Mouse (Mus musculus): Measurements from ENCODE around the gene Klrb1f. TPM values are rescaled to one million over a fixed set of nuclear protein-coding genes. Genes with fewer than 3 reads are reported as not detected.
"Not testable (repeated sequence)": the region's sequence is repeated elsewhere in the genome, so short reads cannot be mapped to it uniquely, and the experiment has no call there.

The Klrb1f gene
- 0.34 and 0.51 TPM in 2 replicates for polyA plus RNA-seq (2015; fragmentation: Nextera tagmentation; extraction: Ambion mirVana)

- no peaks in the 10 kb centered on the region for H3K36me3 ChIP-seq
- ATAC-seq (ENCODE audit: low FRiP score, low read depth) = no peak
- H3K4me1 ChIP-seq (replicated peaks) = peaks cover 5% of the 10 kb centered on the region; the same call in 1 of the 2 replicates
- WGBS = 91% methylated on average over 2 of the region's 2 CpGs
- H3K4me2 ChIP-seq = no peak within 1 kb of the TSS
- no peak within 1 kb of the TSS for H3K4me3 ChIP-seq
- no peak within 1 kb of the TSS for H3K27ac ChIP-seq (replicated peaks)
- H3K9me3 ChIP-seq = no peaks in the 10 kb centered on the region
- no peaks in the 10 kb centered on the region for H3K27me3 ChIP-seq
- H3K9ac ChIP-seq = no peak within 1 kb of the TSS
These were observed at the start of gene Klrb1f for GRCm38 (mm10) chr6:129045601-129046000. TSS of gene Klrb1f (plus strand) at chr6:129045901.

DNA sequence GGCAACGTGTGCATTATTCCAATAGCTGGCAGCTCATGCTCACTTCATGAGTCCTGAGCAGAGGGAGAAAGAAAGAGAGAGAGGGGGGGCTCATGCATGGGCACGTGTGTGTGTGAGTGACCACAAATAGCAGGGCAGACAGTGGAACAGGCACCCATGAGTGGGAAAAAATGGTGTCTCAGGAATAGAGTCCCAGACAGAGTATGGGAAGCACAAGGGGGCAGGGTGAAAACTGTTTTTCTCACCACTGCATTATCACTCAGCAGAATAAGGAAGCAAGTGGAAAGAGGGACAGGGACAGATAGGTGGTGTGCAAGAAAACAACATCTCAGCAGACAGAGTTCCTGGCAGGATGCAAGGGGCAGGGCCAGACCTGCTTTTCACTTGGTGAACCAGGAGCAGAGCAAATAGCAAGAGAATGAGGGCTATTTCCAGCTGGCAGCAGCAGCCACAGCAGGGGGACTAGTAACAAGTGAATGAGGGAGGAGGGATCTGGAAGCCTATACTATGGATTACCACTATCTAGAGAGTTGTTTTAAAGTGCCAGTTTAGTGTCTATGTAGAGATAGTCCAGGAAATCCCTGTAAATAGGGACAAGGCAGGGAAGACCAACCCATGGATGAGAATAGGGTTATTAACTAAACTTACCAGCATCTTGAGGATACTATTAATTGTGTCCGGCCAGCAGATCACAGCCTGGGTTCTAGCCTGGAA is 49.5 kb upstream of the Klrb1f start:
- Histone ChIP-seq H3K4me1 (replicated peaks) (0 out of 2 replicates have a peak, but pooled peaks cover 4% of the 10 kb centered on the region), H3K4me3 (no peak overlapping the region), H3K36me3 (no peaks in the 10 kb centered on the region), H3K27ac (replicated peaks) (no peak overlapping the region), H3K9ac (no peak overlapping the region), H3K27me3 (no peaks in the 10 kb centered on the region; the same call in 1 of the 2 replicates), H3K4me2 (no peak overlapping the region), H3K9me3 (no peaks in the 10 kb centered on the region)
- no peak for ATAC-seq (ENCODE audit: low FRiP score, low read depth)
- 73% methylated on average over 3 of the region's 3 CpGs for WGBS

DNA sequence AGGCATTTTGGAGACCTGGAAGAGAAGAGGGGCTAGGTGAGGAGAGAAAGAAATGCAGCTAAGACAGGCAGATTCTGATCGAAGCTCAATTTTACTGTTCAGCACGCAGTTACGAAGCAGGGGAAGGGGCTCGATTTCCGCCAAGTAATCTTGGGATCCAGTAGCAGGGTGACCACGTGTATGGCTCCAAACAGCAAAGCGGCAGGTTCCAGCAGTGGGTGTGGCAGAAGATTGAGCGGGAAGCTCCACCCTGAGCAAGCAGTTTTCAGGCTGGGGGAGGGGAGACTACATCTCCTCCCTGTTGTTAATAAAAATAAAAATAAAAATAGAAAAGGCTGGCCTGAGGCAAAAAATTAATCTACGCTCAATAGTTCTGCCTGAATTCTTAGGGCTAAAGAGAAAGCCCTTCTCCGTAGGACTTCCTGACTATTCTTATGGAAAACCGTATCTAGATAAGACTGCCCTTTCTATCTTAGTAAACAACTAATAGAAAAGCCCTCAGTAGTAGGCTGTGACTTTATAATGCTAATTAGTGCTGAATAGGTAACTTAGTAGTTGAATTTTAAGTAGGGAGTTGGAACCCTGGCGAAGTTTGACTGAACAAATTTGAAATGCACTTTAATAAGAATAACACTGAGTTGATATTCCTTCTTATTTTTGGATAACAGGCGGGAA is 48.8 kb upstream of the Klrb1f start:
- Histone ChIP-seq H3K27ac (replicated peaks) (no peak overlapping the region), H3K4me3 (no peak overlapping the region), H3K4me2 (0 out of 2 replicates have a peak overlapping the region, but pooled peaks have one; percentile 13), H3K27me3 (no peaks in the 10 kb centered on the region; the same call in 1 of the 2 replicates), H3K9me3 (no peaks in the 10 kb centered on the region), H3K4me1 (replicated peaks) (0 out of 2 replicates have a peak, but pooled peaks cover 4% of the 10 kb centered on the region), H3K9ac (no peak overlapping the region), H3K36me3 (no peaks in the 10 kb centered on the region)
- WGBS = 64% methylated on average over 13 of the region's 13 CpGs
- no peak for ATAC-seq (ENCODE audit: low FRiP score, low read depth)

DNA sequence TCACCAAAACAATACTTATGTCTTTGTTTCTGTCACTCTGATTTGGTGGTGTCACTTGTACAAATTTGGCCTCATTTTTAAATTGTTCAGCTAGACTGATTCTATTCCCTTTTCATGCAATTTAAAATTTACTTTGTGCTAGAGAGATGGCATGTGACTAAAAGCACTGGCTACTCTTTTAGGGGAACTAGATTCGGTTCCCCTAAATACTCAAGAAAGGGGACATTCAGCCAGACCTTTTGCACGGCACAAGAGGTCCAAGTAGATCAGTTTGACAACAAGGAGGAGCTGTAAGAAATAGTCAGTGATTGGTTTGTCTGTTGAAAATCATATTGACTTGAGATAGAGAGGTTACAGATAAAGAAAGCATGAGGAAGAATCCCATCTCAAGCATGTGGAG is 44.3 kb upstream of the Klrb1f start:
- Histone ChIP-seq H3K9ac (no peak overlapping the region), H3K4me3 (no peak overlapping the region), H3K27ac (replicated peaks) (no peak overlapping the region), H3K27me3 (no peaks in the 10 kb centered on the region; the same call in 1 of the 2 replicates), H3K9me3 (no peaks in the 10 kb centered on the region), H3K4me2 (no peak overlapping the region), H3K4me1 (replicated peaks) (no peaks in the 10 kb centered on the region), H3K36me3 (no peaks in the 10 kb centered on the region)
- no peak for ATAC-seq (ENCODE audit: low FRiP score, low read depth)
- 95% methylated on average over 2 of the region's 2 CpGs for WGBS

DNA sequence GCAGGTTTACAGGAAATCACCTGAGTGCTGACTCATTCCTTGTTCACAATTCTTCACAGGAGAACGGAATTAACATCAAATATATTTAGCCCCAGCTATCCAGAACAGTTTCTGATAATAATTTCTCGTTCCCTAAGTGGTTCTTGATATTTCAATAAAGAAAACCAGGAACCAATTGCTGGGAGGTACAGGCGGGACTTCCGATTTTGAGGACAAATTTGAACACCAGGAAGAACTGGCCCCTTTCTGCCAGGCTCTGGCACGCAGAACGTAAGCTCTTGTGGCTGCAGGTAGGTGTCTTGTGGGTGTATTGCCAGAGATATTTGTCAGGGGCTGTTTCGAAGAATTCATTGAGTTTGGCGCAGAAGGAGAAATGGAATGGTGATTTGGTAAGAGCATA is 37.1 kb upstream of the Klrb1f start:
- Histone ChIP-seq H3K9me3 (no peaks in the 10 kb centered on the region), H3K4me3 (no peak overlapping the region), H3K4me1 (replicated peaks) (no peaks in the 10 kb centered on the region), H3K9ac (no peak overlapping the region), H3K27me3 (no peaks in the 10 kb centered on the region), H3K27ac (replicated peaks) (no peak overlapping the region), H3K36me3 (no peaks in the 10 kb centered on the region), H3K4me2 (no peak overlapping the region)
- no peak for ATAC-seq (ENCODE audit: low FRiP score, low read depth)
- WGBS = 94% methylated on average over 8 of the region's 8 CpGs

GRCm38 (mm10) chr6:129009846-129010504 is 35.7 kb upstream of the Klrb1f start:
- H3K27ac ChIP-seq (replicated peaks); H3K4me2 ChIP-seq; H3K4me3 ChIP-seq; H3K27me3 ChIP-seq; H3K4me1 ChIP-seq (replicated peaks); ATAC-seq (ENCODE audit: low FRiP score, low read depth); H3K9me3 ChIP-seq; H3K9ac ChIP-seq; H3K36me3 ChIP-seq: not testable (repeated sequence)
- 87% methylated on average over 7 of the region's 7 CpGs for WGBS

GRCm38 (mm10) chr6:129010505-129010873 is 35.2 kb upstream of the Klrb1f start:
- no peaks in the 10 kb centered on the region for H3K9me3 ChIP-seq
- no peak for ATAC-seq (ENCODE audit: low FRiP score, low read depth)
- WGBS = 83% methylated on average over 3 of the region's 3 CpGs
- H3K9ac ChIP-seq = no peak overlapping the region
- H3K27me3 ChIP-seq = no peaks in the 10 kb centered on the region
- no peak overlapping the region for H3K4me3 ChIP-seq
- no peak overlapping the region for H3K4me2 ChIP-seq
- no peak overlapping the region for H3K27ac ChIP-seq (replicated peaks)
- no peaks in the 10 kb centered on the region for H3K4me1 ChIP-seq (replicated peaks)
- H3K36me3 ChIP-seq = no peaks in the 10 kb centered on the region

DNA sequence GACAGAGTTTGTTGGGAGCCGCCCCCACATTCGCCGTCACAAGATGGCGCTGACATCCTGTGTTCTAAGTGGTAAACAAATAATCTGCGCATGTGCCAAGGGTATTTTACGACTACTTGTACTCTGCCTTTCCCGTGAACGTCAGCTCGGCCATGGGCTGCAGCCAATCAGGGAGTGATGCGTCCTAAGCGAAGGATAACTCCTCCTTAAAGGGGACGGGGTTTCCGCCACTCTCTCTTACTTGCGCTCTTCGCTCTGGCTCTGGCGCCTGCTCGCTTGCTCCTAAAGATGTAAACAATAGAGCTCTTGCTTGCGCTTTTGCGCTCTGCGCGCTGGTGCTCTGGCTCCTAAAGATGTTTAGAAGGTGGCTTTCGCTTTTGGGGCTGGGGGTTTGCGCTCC is 33.7 kb upstream of the Klrb1f start:
- not testable (repeated sequence) for H3K27ac ChIP-seq (replicated peaks); H3K36me3 ChIP-seq; H3K4me3 ChIP-seq; H3K4me2 ChIP-seq; ATAC-seq (ENCODE audit: low FRiP score, low read depth); H3K9ac ChIP-seq; H3K4me1 ChIP-seq (replicated peaks); H3K9me3 ChIP-seq; H3K27me3 ChIP-seq
- WGBS = 97% methylated on average over 21 of the region's 23 CpGs

DNA sequence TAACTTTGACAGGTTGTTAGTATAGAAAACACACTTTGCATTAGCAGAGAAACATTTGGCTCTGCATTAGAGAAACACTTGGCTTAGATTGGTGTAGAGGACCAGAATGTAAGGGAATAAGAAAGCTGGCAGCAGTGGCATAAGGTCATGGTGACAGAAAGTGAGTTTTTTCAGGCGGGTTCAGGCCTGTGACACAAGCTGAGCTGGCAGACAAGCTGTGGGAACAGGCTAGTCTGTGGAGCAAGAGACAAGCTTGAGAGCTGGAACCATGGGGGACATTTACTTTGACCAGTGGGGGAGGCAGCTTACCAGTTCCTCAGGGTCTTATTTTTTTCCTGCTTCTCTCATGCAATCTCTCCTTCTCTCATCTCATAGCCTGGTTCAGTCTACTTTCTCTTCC is 32.7 kb upstream of the Klrb1f start:
- 69% methylated on average over 1 of the region's 1 CpGs for WGBS
- Histone ChIP-seq H3K4me2 (no peak overlapping the region), H3K36me3 (no peaks in the 10 kb centered on the region), H3K9me3 (no peaks in the 10 kb centered on the region), H3K27me3 (no peaks in the 10 kb centered on the region), H3K4me3 (no peak overlapping the region), H3K27ac (replicated peaks) (no peak overlapping the region), H3K9ac (no peak overlapping the region), H3K4me1 (replicated peaks) (no peaks in the 10 kb centered on the region)
- ATAC-seq (ENCODE audit: low FRiP score, low read depth) = no peak

GRCm38 (mm10) chr6:129013762-129014276 is 31.9 kb upstream of the Klrb1f start:
- Histone ChIP-seq H3K4me2 (no peak overlapping the region), H3K27ac (replicated peaks) (no peak overlapping the region), H3K9ac (no peak overlapping the region), H3K27me3 (no peaks in the 10 kb centered on the region), H3K36me3 (no peaks in the 10 kb centered on the region), H3K4me3 (no peak overlapping the region), H3K4me1 (replicated peaks) (no peaks in the 10 kb centered on the region), H3K9me3 (no peaks in the 10 kb centered on the region)
- ATAC-seq (ENCODE audit: low FRiP score, low read depth) = no peak
- 84% methylated on average over 5 of the region's 5 CpGs for WGBS

DNA sequence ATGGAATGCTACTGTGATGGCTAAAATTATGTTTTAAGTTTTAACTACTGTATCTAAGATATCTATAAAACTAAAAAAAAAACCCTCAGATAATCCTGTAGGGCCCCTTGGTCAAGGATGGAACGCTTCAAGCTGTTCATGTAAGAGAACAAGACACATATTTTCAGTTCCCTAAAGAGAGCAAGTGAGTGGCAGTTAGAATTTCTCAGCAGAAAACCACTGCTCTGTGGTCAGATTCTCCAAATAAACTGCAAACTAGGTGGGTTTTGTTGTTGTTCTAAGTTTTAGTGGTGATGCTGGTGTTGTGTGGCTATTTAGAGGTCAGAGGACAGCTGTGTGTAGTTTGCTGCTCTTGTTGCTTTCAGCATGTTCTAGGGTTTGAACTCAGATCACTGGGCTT is 31.3 kb upstream of the Klrb1f start:
- no peak overlapping the region for H3K4me3 ChIP-seq
- H3K27me3 ChIP-seq = no peaks in the 10 kb centered on the region
- H3K27ac ChIP-seq (replicated peaks) = no peak overlapping the region
- H3K4me1 ChIP-seq (replicated peaks) = no peaks in the 10 kb centered on the region
- ATAC-seq (ENCODE audit: low FRiP score, low read depth) = no peak
- no peak overlapping the region for H3K4me2 ChIP-seq
- H3K9ac ChIP-seq = no peak overlapping the region
- no peaks in the 10 kb centered on the region for H3K9me3 ChIP-seq
- H3K36me3 ChIP-seq = no peaks in the 10 kb centered on the region
- WGBS = 91% methylated on average over 1 of the region's 1 CpGs
